Mouse (Mus musculus) CH12.LX (cell line): ENCODE measurements around the gene Gm20517. TPM values are rescaled to one million over a fixed set of nuclear protein-coding genes. Genes with fewer than 3 reads are reported as not detected.
A peak's percentile ranks its signal among the peaks of the same experiment; 100 is the strongest.

Experiments used
- DNase-seq: peaks from one replicate; pipeline ENCODE4 v3.0.0-alpha.2; 2013; ENCODE audit errors: extremely low read depth
- H3K27ac ChIP-seq: 2 replicates; pipeline ENCODE4 v1.5.1; 2012; ENCODE audit warnings: low read depth, mild to moderate bottlenecking, control low read depth, moderate library complexity; ENCODE audit not compliant: insufficient read depth
- H3K27me3 ChIP-seq: replicated peaks from 2 replicates; pipeline ENCODE3; 2012; ENCODE audit warnings: inconsistent platforms
- H3K36me3 ChIP-seq, 2 experiments: replicated peaks in 1 of 2; 2 replicates each; pipeline versions ENCODE3 to v1.6.1; 2012; ENCODE audit warnings: inconsistent platforms in 1 of 2, low read length in 1 of 2, mild to moderate bottlenecking in 1 of 2, mixed read lengths in 1 of 2, moderate library complexity in 1 of 2; ENCODE audit not compliant: control insufficient read depth in 1 of 2, insufficient read depth in 1 of 2
- H3K4me1 ChIP-seq, 2 experiments: 2 replicates each; pipeline ENCODE4 v1.6.1; 2012; ENCODE audit warnings: inconsistent platforms in 1 of 2, moderate library complexity in 1 of 2; ENCODE audit not compliant: insufficient read depth in 2 of 2, control insufficient read depth in 1 of 2
- H3K4me2 ChIP-seq: 2 replicates; pipeline ENCODE4 v1.6.1; 2012; ENCODE audit warnings: low read depth, mild to moderate bottlenecking, control low read depth; ENCODE audit not compliant: poor library complexity, insufficient read depth, severe bottlenecking
- H3K4me3 ChIP-seq, 3 experiments: fragments of 150-350 bp in 1 of 3; sonication (generic) in 1 of 3; replicated peaks in 1 of 3; 2 replicates each; pipeline versions ENCODE3 to v1.5.1; 2011 to 2012; ENCODE audit warnings: low read depth in 2 of 3, low read length in 2 of 3, mild to moderate bottlenecking in 2 of 3, moderate library complexity in 2 of 3, control low read depth in 1 of 3, improper control_type of control experiment in 1 of 3, inconsistent platforms in 1 of 3, mixed read lengths in 1 of 3; ENCODE audit not compliant: poor library complexity in 1 of 3
- H3K79me2 ChIP-seq: replicated peaks from 2 replicates; pipeline ENCODE4 v1.6.1; 2012; ENCODE audit warnings: mild to moderate bottlenecking, moderate library complexity; ENCODE audit not compliant: control insufficient read depth, poor library complexity, insufficient read depth, severe bottlenecking; ENCODE audit errors: extremely low read depth
- H3K9ac ChIP-seq: 2 replicates; pipeline ENCODE4 v1.6.1; 2012; ENCODE audit warnings: low read depth, mild to moderate bottlenecking, control low read depth, moderate library complexity; ENCODE audit not compliant: insufficient read depth
- H3K9me3 ChIP-seq: replicated peaks from 2 replicates; pipeline ENCODE3; 2012; ENCODE audit warnings: low read length, inconsistent platforms, mixed read lengths
- CHD1 ChIP-seq: IDR thresholded peaks from 2 replicates; pipeline ENCODE4 v1.6.1; 2012; ENCODE audit warnings: low read depth, low read length, improper control_type of control experiment, inconsistent platforms
- CHD2 ChIP-seq: IDR thresholded peaks from 2 replicates; pipeline ENCODE4 v1.6.1; 2011; ENCODE audit warnings: low read length, improper control_type of control experiment
- E2F4 ChIP-seq: IDR thresholded peaks from 2 replicates; pipeline ENCODE4 v1.6.1; 2011; ENCODE audit warnings: low read depth, low read length, improper control_type of control experiment; ENCODE audit not compliant: insufficient replicate concordance
- ETS1 ChIP-seq: conservative IDR thresholded peaks from 2 replicates; pipeline ENCODE4 v1.6.1; 2012; ENCODE audit warnings: low read depth, mild to moderate bottlenecking, inconsistent platforms, low read length, improper control_type of control experiment, moderate library complexity
- GABPA ChIP-seq: IDR thresholded peaks from 2 replicates; pipeline ENCODE4 v1.6.1; 2012; ENCODE audit warnings: low read depth, low read length, improper control_type of control experiment, inconsistent platforms; ENCODE audit not compliant: insufficient replicate concordance
- IRF4 ChIP-seq: IDR thresholded peaks from 2 replicates; pipeline ENCODE4 v1.6.1; 2014; ENCODE audit warnings: low read depth, mild to moderate bottlenecking, inconsistent platforms, low read length, improper control_type of control experiment
- KAT2A ChIP-seq: IDR thresholded peaks from 2 replicates; pipeline ENCODE4 v1.6.1; 2012; ENCODE audit warnings: low read length, improper control_type of control experiment, inconsistent platforms; ENCODE audit not compliant: insufficient replicate concordance
- MAFK ChIP-seq: IDR thresholded peaks from 2 replicates; pipeline ENCODE4 v1.6.1; 2011; ENCODE audit warnings: low read length, improper control_type of control experiment; ENCODE audit not compliant: insufficient replicate concordance
- MAX ChIP-seq: IDR thresholded peaks from 2 replicates; pipeline ENCODE4 v1.6.1; 2011; ENCODE audit warnings: low read length, improper control_type of control experiment
- MAZ ChIP-seq: IDR thresholded peaks from 2 replicates; pipeline ENCODE4 v1.6.1; 2012; ENCODE audit warnings: low read depth, mild to moderate bottlenecking, inconsistent platforms, low read length, improper control_type of control experiment, moderate library complexity
- MEF2A ChIP-seq: IDR thresholded peaks from 2 replicates; pipeline ENCODE4 v1.6.1; 2014; ENCODE audit warnings: low read depth, mild to moderate bottlenecking, inconsistent platforms, low read length, improper control_type of control experiment, borderline replicate concordance
- MXI1 ChIP-seq: IDR thresholded peaks from 2 replicates; pipeline ENCODE4 v1.6.1; 2011; ENCODE audit warnings: mild to moderate bottlenecking, low read depth, low read length, improper control_type of control experiment
- MYC ChIP-seq: IDR thresholded peaks from 2 replicates; pipeline ENCODE4 v1.6.1; 2011; ENCODE audit warnings: low read depth, mild to moderate bottlenecking, improper control_type of control experiment, low read length
- NELFE ChIP-seq: IDR thresholded peaks from 2 replicates; pipeline ENCODE4 v1.6.1; 2011; ENCODE audit warnings: low read depth, low read length, improper control_type of control experiment
- NRF1 ChIP-seq: IDR thresholded peaks from 2 replicates; pipeline ENCODE4 v1.6.1; 2014; ENCODE audit warnings: low read depth, mild to moderate bottlenecking, inconsistent platforms, low read length, improper control_type of control experiment, moderate library complexity
- PAX5 ChIP-seq: IDR thresholded peaks from 2 replicates; pipeline ENCODE4 v1.6.1; 2012; ENCODE audit warnings: low read length, inconsistent platforms, mixed read lengths
- POLR2A ChIP-seq: IDR thresholded peaks from 2 replicates; pipeline ENCODE4 v1.6.1; 2011; ENCODE audit warnings: low read depth, mild to moderate bottlenecking, improper control_type of control experiment, low read length
- POLR2AphosphoS2 ChIP-seq: IDR thresholded peaks from 2 replicates; pipeline ENCODE4 v1.6.1; 2011; ENCODE audit warnings: low read depth, low read length, improper control_type of control experiment
- RCOR1 ChIP-seq: conservative IDR thresholded peaks from 2 replicates; pipeline ENCODE4 v1.6.1; 2012; ENCODE audit warnings: low read depth, mild to moderate bottlenecking, inconsistent platforms, low read length, improper control_type of control experiment
- SIN3A ChIP-seq: IDR thresholded peaks from 2 replicates; pipeline ENCODE4 v1.6.1; 2012; ENCODE audit warnings: low read length, improper control_type of control experiment, inconsistent platforms
- TCF12 ChIP-seq: IDR thresholded peaks from 2 replicates; pipeline ENCODE4 v1.6.1; 2014; ENCODE audit warnings: low read depth, mild to moderate bottlenecking, inconsistent platforms, low read length, improper control_type of control experiment
- UBTF ChIP-seq: IDR thresholded peaks from 2 replicates; pipeline ENCODE4 v1.6.1; 2012; ENCODE audit warnings: low read depth, mild to moderate bottlenecking, inconsistent platforms, low read length, improper control_type of control experiment, moderate library complexity
- USF1 ChIP-seq: IDR thresholded peaks from 2 replicates; pipeline ENCODE4 v1.6.1; 2014; ENCODE audit warnings: low read depth, mild to moderate bottlenecking, inconsistent platforms, low read length, improper control_type of control experiment
- ZKSCAN1 ChIP-seq: IDR thresholded peaks from 2 replicates; pipeline ENCODE4 v1.6.1; 2012; ENCODE audit warnings: low read depth, inconsistent platforms, low read length, improper control_type of control experiment, borderline replicate concordance
- ZMIZ1 ChIP-seq: IDR thresholded peaks from 2 replicates; pipeline ENCODE4 v1.6.1; 2012; ENCODE audit warnings: low read depth, mild to moderate bottlenecking, inconsistent platforms, low read length, improper control_type of control experiment
- dilution Hi-C: fragments of 300-500 bp; cut with MboI; formaldehyde crosslinking; loops from 2 replicates; pipeline ENCODE4 v1.14.3; 2020; ENCODE audit warnings: low sequenced_read_pairs; ENCODE audit not compliant: extremely low pct_unique_long_range_greater_than_20kb, extremely low pct_ligation_motif_present
- in situ Hi-C: fragments of 300-500 bp; cut with MboI; formaldehyde crosslinking; loops from 3 replicates; pipeline ENCODE4 v1.14.3; 2019; ENCODE audit warnings: low sequenced_read_pairs, low pct_ligation_motif_present, low pct_unique_long_range_greater_than_20kb, mixed read lengths
- polyA plus RNA-seq: library from polyadenylated mRNA; unstranded; fragments of >175 nt; gene quantifications from 2 replicates; pipeline ENCODE4 v1.2.1, GENCODE M21; 2012; ENCODE audit warnings: low read depth; ENCODE audit not compliant: insufficient read length
- total RNA-seq, 2 experiments: library from RNA; depleted of rRNA; stranded (reverse); fragments of 300-350 nt in 1 of 2; fragments of >200 nt in 1 of 2; gene quantifications; 2 replicates each; pipeline ENCODE4 v1.2.3; 2012 to 2014

Gm20517 gene
- total and polyA plus RNA-seq, 3 experiments, result 1.1 to 1.8 (median 1.8) TPM

GRCm38 (mm10) chr17:47599511-47600297 is 11.7 kb upstream of the Gm20517 start:
- H3K4me1 ChIP-seq, result peaks cover 8 to 44% of the 10 kb centered on the region in 2 experiments; a peak in 3 of 4 replicates

GRCm38 (mm10) chr17:47600601-47601388 is 10.6 kb upstream of the Gm20517 start:
- Histone ChIP-seq H3K36me3 (peaks cover 69 to 93% of the 10 kb centered on the region in 2 experiments), H3K27me3 (no peaks in the 10 kb centered on the region), H3K9me3 (no peaks in the 10 kb centered on the region), H3K9ac (no peak overlapping the region), H3K79me2 (no peaks in the 10 kb centered on the region), H3K4me2 (no peak overlapping the region), H3K27ac (peak overlapping the region; percentile 24)
- in situ Hi-C loops (loop anchor here (5.0 to 25.0 kb wide), 2 partner anchors 88 to 213 kb away; partner anchors contain the start of gene Guca1b), dilution Hi-C loops (no loop called here)
- TF ChIP-seq MXI1 (no peak), KAT2A (no peak), MAFK (no peak), MEF2A (no peak), TCF12 (no peak), MYC (no peak), E2F4 (no peak), POLR2AphosphoS2 (no peak), ZMIZ1 (no peak), NRF1 (no peak), USF1 (no peak), UBTF (no peak), GABPA (no peak), ETS1 (no peak), IRF4 (no peak), RCOR1 (no peak)
- TF ChIP-seq, all 38 proteins: peak for 0
- Histone ChIP-seq H3K4me1 (peaks cover 4 to 34% of the 10 kb centered on the region in 2 experiments; a peak in 3 of 4 replicates), H3K4me3 (no peak overlapping the region)
- DNase-seq, result no peak

More at GRCm38 (mm10) chr17:47599511-47600297, 11.7 kb upstream of the Gm20517 start:
- H3K4me3 ChIP-seq, result no peak overlapping the region
- peak overlapping the region; percentile 22; the same call in 1 of the 2 replicates for H3K27ac ChIP-seq
- H3K36me3 ChIP-seq, result peaks cover 58 to 86% of the 10 kb centered on the region in 2 experiments
- dilution Hi-C loops, result no loop called here
- TF ChIP-seq POLR2A (peak; percentile 3; the same call in 1 of the 2 replicates), MAX (no peak), ETS1 (no peak), MXI1 (no peak), SIN3A (no peak), NELFE (no peak), GABPA (no peak), ZKSCAN1 (no peak), NRF1 (no peak), MAZ (no peak), CHD1 (no peak), RCOR1 (no peak), TCF12 (no peak), PAX5 (no peak), CHD2 (peak; percentile 6; the same call in 1 of the 2 replicates)
- no peak for DNase-seq
- H3K27me3 ChIP-seq, result no peaks in the 10 kb centered on the region
- no peak overlapping the region for H3K4me2 ChIP-seq
- peaks cover 4% of the 10 kb centered on the region; the same call in 1 of the 2 replicates for H3K79me2 ChIP-seq
- H3K9ac ChIP-seq, result no peak overlapping the region
- in situ Hi-C loops, result loop anchor here (5.0 to 25.0 kb wide), 2 partner anchors 87 to 212 kb away; partner anchors contain the start of gene Guca1b
- H3K9me3 ChIP-seq, result no peaks in the 10 kb centered on the region
